Mouse (Mus musculus): ENCODE measurements around the gene Dab2ip. TPM values are rescaled to one million over a fixed set of nuclear protein-coding genes. Genes with fewer than 3 reads are reported as not detected.

The Dab2ip gene
- total and polyA plus RNA-seq, 3 experiments = 4.0 to 9.9 TPM; not detected in 1

DNA sequence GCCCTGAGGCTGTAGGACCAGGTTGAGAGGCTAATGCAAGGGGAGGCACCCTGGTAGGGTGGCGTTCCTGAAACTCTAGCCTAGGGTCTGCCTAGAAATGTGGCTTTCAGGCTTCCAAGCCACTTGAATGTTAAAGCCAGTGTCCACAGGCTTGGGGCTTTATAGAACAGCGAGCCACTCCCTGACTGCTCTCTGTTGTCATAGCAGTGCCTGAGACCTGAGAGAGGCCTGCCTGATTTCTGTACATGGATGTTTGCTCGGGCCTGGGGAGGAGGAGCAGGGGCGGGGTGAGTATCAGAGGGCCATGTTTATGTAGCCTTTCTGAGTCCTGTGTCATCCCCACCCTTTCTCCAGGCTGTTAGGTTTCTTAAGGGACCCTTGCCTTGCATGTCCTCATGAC, 94.9 kb downstream of the Dab2ip start:
- no peaks in the 10 kb centered on the region for H3K27me3 ChIP-seq (ENCODE audit: control insufficient read depth in 1 of 2, insufficient read depth in 2 of 2, low read length in 2 of 2)
- H3K4me1 ChIP-seq (ENCODE audit: control insufficient read depth in 1 of 2, insufficient read depth in 2 of 2, low read length in 2 of 2) = no peaks in the 10 kb centered on the region
- H3K79me2 ChIP-seq (ENCODE audit: control insufficient read depth, insufficient read depth, low read length, poor library complexity) = no peaks in the 10 kb centered on the region
- H3K4me3 ChIP-seq (ENCODE audit: control insufficient read depth in 1 of 2, insufficient read depth in 1 of 2, low read depth in 2 of 2, low read length in 2 of 2) = no peak overlapping the region
- no peak overlapping the region for H3K27ac ChIP-seq (ENCODE audit: control insufficient read depth, low read depth, low read length)
- H3K9ac ChIP-seq (ENCODE audit: control insufficient read depth, low read depth, low read length, poor library complexity, severe bottlenecking) = no peak overlapping the region
- no peaks in the 10 kb centered on the region for H3K9me3 ChIP-seq (replicated peaks; ENCODE audit: insufficient read depth, low read length)
- no peak for TF ChIP-seq GABPA (IDR thresholded peaks at IDR 0.05; ENCODE audit: low read depth, low read length)
- no peak for TF ChIP-seq SIN3A (IDR thresholded peaks at IDR 0.05; ENCODE audit: low read length)
- TF ChIP-seq ZNF384 (IDR thresholded peaks at IDR 0.05; ENCODE audit: low read depth, low read length) = no peak
- no peak for TF ChIP-seq ETS1 (IDR thresholded peaks at IDR 0.05; ENCODE audit: low read depth, low read length)
- TF ChIP-seq MYB (IDR thresholded peaks at IDR 0.05; ENCODE audit: low read depth, low read length) = no peak
- no peak for TF ChIP-seq MAZ (IDR thresholded peaks at IDR 0.05; ENCODE audit: low read depth, low read length)
- TF ChIP-seq MYC (IDR thresholded peaks at IDR 0.05; ENCODE audit: low read depth, low read length) = no peak
- no peak for TF ChIP-seq MXI1 (IDR thresholded peaks at IDR 0.05; ENCODE audit: low read depth, low read length)
- no peak for TF ChIP-seq POLR2AphosphoS5 (IDR thresholded peaks at IDR 0.05; ENCODE audit: borderline replicate concordance, low read depth, low read length)
- TF ChIP-seq NRF1 (IDR thresholded peaks at IDR 0.05; ENCODE audit: insufficient read depth, low read depth, low read length, poor library complexity, severe bottlenecking) = no peak
- no peak for TF ChIP-seq RAD21 (IDR thresholded peaks at IDR 0.05; ENCODE audit: low read depth, low read length)
- TF ChIP-seq NELFE (IDR thresholded peaks at IDR 0.05; ENCODE audit: low read depth, low read length) = no peak
- no peak for TF ChIP-seq TCF12 (IDR thresholded peaks at IDR 0.05; ENCODE audit: low read depth, low read length)
- TF ChIP-seq USF2 (IDR thresholded peaks at IDR 0.05; ENCODE audit: borderline replicate concordance in 1 of 2, insufficient read depth in 1 of 2, low read depth in 1 of 2, low read length in 2 of 2) = no peak
- DNase-seq (ENCODE audit: low read depth, low spot score) = no peak
- H3K36me3 ChIP-seq (ENCODE audit: control insufficient read depth in 1 of 2, insufficient read depth in 2 of 2, low read length in 2 of 2) = no peaks in the 10 kb centered on the region

DNA sequence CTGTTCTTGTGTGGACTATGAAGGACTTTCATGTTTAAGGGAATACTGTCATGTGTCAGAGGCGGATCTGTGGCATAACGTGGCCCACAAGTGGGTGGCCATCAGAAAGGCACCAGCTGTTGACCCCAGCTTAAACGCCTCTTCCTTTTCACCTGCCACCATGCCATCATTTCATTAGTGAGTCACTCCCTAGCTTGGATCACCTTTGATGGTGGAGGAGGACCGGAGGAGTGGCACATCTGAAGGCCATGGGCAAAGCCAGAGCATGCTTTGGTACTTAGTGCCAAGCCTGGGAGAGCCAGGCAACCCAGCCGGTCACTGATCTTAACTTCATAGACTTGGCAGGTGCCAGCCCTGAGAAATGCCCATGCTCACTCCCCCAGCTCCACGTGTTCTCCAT, 96.7 kb downstream of the Dab2ip start:
- H3K9me3 ChIP-seq (replicated peaks; ENCODE audit: insufficient read depth, low read length) = no peaks in the 10 kb centered on the region
- TF ChIP-seq NELFE (IDR thresholded peaks at IDR 0.05; ENCODE audit: low read depth, low read length) = no peak
- no peak for TF ChIP-seq HCFC1 (IDR thresholded peaks at IDR 0.05; ENCODE audit: low read depth, low read length)
- no peak for TF ChIP-seq USF1 (IDR thresholded peaks at IDR 0.05; ENCODE audit: low read depth, low read length)
- TF ChIP-seq EP300 (IDR thresholded peaks at IDR 0.05; ENCODE audit: low read depth in 1 of 2, low read length in 2 of 2) = no peak
- TF ChIP-seq ZKSCAN1 (IDR thresholded peaks at IDR 0.05; ENCODE audit: low read depth, low read length) = no peak
- TF ChIP-seq CHD1 (IDR thresholded peaks at IDR 0.05; ENCODE audit: low read depth, low read length) = no peak
- TF ChIP-seq CTCF (IDR thresholded peaks at IDR 0.05 in 2 of 3, conservative IDR thresholded peaks at IDR 0.05 in 1 of 3; ENCODE audit: control insufficient read depth in 1 of 3, insufficient read depth in 1 of 3, low read depth in 2 of 3, low read length in 3 of 3, poor library complexity in 1 of 3, severe bottlenecking in 1 of 3) = no peak
- no peak for TF ChIP-seq E2F4 (IDR thresholded peaks at IDR 0.05; ENCODE audit: borderline replicate concordance, low read depth, low read length)
- no peaks in the 10 kb centered on the region for H3K4me1 ChIP-seq (ENCODE audit: control insufficient read depth in 1 of 2, insufficient read depth in 2 of 2, low read length in 2 of 2)
- no peak overlapping the region for H3K9ac ChIP-seq (ENCODE audit: control insufficient read depth, low read depth, low read length, poor library complexity, severe bottlenecking)
- no peaks in the 10 kb centered on the region for H3K27me3 ChIP-seq (ENCODE audit: control insufficient read depth in 1 of 2, insufficient read depth in 2 of 2, low read length in 2 of 2)
- no peak overlapping the region for H3K27ac ChIP-seq (ENCODE audit: control insufficient read depth, low read depth, low read length)
- H3K4me3 ChIP-seq (ENCODE audit: control insufficient read depth in 1 of 2, insufficient read depth in 1 of 2, low read depth in 2 of 2, low read length in 2 of 2) = no peak overlapping the region
- no peak for DNase-seq (ENCODE audit: low read depth, low spot score)
- no peaks in the 10 kb centered on the region for H3K79me2 ChIP-seq (ENCODE audit: control insufficient read depth, insufficient read depth, low read length, poor library complexity)
- H3K36me3 ChIP-seq (ENCODE audit: control insufficient read depth in 1 of 2, insufficient read depth in 2 of 2, low read length in 2 of 2) = no peaks in the 10 kb centered on the region
